Mouse (Mus musculus) cerebellum, postnatal 14 days (tissue): ENCODE measurements around the gene Dcbld1.
"Not testable (repeated sequence)": the region's sequence is repeated elsewhere in the genome, so short reads cannot be mapped to it uniquely, and the experiment has no call there.

Experiments used
- DNase-seq, 2 experiments: peaks; one replicate each; pipeline ENCODE4 v3.0.0; 2021; ENCODE audit warnings: mixed read lengths in 2 of 2

Gene Dcbld1

DNA sequence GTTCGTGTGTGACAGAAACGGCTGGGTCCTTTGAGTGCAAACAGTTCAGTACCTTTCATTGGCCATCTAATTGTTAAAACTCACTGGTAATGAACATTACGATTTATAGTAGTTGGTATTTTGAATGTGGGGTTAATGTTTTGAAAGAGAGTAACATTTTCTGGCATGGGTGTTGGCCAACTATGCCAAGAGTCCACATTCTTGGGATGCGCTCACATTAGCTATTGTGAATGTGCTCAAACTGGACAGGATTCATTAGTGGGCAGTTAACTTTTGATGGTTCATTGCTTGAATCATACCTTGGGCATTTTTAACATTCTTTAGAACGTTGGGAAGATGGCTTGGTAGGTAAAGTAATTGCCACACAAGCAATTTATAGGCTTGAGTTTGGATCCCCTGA lies 30.7 kb downstream of the Dcbld1 start:
- DNase-seq = no peak

DNA sequence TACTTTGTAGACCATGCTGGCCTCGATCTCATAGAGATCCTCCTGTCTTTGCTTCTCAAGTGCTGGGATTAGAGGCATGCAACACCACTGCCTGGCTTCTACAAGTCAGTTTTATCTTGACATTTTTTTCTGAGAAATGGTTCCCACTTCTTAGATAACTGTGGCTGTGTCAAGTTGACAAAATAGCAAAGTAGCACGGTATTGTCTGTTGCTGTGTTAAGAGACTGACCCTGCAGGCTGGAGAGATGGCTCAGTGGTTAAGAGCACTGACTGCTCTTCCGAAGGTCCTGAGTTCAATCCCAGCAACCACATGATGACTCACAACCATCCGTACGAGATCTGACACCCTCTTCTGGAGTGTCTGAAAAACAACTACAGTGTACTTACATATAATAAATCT lies 35.5 kb downstream of the Dcbld1 start:
- DNase-seq = no peak

DNA sequence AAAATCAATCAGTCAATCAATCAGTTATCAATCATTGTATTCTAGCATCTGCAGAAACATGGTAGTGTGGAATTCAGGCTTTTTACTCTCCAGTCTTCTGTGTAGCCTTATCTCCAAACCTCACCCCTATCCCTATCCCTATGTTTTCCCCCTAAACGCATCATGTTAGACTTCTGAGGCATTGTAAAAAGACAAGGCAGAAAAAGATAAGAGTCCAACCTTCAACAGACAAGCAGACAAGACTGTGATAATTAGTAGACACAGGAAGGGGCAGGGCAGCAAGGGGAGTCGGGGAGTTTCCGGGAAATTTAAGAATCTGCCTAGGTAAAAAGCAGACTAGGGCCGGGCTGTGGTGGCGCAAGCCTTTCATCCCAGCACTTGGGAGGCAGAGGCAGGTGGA lies 38.0 kb downstream of the Dcbld1 start:
- no peak for DNase-seq

DNA sequence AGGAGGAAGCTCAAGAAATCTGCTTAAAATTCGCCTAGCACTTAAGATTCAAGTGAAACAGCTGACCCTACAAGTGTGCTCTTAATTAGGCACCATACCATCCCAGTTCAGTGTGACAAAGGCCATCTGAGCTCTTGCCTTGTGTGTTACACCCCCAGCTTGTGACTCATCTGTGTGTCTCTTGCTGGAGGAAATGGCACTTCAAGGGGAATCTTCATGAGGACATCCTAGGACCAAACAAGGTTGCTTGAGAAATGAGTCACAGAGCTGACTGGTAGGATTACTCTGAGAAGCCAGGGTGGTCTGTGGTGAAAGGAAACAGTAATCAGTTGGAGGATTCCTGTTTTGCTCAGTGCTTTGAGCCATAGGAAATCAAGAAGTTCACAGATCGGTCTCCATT lies 39.6 kb downstream of the Dcbld1 start:
- DNase-seq = no peak

DNA sequence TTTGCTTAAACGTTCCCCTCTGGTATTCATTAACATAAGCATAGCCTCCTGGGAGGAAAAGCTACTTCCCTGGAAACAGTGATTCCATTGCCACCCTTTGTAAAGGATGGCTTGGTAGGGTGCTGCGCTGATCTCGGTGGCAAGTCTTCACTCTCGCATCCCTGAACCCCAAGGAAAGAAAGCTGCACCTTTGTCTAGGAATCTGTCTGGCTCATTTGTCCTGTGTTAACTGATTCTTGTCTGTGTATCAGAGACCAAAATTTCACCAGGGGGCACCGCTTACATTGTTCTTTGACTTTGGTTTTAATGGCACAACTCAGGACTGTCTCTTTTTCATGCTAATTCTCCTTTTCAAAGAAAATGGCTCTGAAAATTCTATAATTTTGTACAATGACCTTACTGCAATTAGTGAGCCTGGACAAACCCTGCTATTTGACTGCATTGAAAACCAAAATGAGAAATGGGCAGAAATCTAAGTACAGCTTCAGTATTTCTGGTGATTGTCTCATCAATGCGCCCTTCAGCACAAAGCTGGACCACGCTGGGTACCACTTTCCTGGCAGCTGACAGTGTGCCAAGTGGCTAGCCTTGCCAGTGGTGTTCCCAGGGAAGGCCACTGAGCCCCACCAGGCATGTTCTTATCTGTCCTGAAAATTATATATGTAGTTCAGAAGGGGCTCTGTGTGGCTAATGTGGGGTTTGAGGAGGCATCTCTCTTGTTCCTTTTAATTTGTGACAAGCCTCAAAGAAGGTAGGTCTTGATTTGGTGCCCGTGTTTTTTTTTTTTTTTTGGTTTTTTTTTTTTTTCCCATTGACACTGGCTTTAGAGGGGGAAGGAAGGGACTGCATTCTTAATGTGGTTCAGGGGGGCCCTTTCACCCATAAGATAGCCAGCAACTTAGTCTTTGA lies 40.8 kb downstream of the Dcbld1 start:
- DNase-seq = peak; percentile 66

DNA sequence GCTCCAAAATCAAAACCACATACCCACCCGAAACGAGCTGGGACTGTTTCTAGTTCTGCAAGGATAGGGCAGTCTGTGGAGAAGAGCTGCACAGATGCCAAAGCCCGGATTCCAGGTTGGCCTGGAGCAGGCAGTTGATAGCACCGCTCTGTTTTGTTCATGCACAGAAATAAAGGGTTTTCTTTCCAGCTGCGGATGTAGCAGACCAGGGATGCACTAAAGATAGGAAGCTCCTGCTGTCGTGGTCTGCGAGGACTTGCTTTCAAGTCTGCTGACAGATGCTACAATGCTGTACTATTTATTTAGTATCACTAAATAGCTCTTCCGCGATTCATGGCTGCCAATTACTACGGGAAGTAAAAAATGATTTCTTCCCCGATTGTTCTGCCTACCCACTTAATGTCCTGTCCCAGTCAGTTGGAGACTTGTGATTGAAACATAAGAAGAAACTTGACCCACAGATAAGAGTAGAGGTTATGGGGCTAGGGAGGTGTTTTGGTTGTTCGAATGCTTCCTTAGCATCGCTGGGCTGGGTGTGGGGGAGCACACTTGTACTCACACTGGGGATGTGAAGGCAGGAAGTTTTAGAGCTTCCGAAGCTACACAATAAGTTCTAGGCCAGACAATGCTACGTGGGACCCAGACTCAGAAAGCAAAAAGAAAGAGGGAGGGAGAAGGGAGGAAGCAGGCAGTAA lies 41.6 kb downstream of the Dcbld1 start:
- DNase-seq = peak; percentile 18 to 29

DNA sequence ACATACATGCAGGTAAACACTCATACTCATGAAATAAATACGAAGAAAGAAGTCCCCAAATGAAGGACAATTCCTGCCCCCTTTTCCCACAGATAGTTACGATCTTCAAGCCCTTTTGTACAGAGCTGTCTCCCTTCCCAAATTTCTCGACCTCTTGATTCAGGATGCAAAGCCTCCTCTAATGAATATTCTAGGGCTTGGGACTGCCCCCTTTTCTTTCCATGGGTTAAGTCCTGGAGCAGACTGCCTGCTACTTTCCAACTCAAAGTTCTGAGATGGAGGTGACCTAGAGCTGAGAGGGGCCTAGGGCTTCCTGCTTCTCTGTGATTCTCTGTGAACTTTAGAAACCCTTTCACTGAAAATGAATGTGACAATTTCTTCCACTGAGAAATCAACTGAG lies 43.2 kb downstream of the Dcbld1 start:
- no peak for DNase-seq

DNA sequence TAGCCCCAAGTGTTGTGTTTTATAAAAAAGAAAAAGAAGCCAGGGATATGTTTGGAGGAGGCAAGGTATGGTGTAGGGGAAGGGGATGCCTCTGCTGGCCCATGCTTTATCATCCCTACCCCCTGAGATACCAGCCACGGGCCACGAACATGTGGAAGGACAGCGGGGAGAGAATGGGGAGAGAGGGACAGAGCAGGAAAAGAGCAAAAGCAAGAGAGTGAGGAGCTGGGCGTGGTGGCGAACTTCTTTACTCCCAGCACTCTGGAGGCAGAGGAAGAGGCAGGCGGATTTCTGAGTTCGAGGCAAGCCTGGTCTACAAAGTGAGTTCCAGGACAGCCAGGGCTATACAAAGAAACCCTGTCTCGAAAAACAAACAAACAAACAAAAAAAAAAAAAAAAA lies 44.1 kb downstream of the Dcbld1 start:
- DNase-seq = not testable (repeated sequence)

DNA sequence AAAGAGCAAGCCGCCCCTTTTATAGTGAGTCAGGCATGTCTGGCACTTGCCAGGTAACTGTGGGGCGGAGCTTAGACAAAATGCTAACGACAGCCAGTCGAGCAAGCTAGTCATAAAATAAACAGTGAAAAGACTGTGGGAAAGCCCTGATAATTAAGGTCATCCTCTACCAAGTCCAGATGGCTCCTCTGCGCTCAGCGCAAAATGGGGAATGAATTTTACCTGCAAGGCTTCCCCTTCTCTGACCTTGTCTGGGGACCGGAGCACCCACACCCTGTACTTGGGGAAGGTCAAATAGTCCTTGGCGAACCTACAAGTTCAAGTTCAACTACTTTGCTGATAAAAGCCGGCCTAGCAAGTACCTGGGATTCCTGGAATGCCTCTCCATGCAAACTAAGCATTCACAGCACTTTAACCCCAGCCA lies 44.6 kb downstream of the Dcbld1 start:
- DNase-seq = no peak

DNA sequence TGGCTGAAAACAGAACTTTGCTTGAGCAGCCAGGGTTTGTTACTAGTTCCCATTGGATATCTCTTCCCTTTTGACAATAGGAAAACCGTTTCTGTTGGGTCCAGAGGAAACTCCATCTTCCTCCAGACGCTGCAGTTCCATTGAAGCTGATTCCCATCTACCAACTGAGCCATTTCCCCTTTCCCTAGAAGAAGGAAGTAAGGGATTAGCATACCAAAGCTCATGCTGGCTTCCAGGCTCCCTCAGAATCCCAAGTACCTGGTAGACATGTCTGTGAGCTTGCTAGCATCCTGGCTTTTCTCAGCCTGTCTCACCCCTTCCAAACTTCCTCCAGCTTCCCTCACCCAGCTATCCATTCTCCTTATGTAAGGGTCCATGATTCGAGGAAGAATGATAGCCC lies 45.4 kb downstream of the Dcbld1 start:
- no peak for DNase-seq

DNA sequence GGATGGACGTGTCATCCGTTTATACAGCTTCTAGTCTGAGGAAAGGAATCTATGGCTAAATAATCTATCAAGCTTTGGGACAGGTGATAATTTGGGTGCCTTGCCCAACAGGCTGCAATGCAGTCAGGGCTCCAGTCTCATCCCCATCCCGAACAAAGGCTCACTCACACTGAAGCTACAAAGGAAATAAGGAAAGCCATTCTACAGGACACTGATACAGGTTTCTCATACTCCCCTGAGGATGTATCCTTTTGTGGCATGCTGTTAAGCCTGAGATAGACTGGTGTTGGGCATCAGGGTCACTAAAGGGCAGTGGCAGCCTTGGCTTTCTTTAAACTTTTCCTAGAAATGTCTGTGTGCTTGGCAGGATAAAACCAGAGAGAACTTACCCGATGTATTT lies 46.5 kb downstream of the Dcbld1 start:
- DNase-seq = no peak

DNA sequence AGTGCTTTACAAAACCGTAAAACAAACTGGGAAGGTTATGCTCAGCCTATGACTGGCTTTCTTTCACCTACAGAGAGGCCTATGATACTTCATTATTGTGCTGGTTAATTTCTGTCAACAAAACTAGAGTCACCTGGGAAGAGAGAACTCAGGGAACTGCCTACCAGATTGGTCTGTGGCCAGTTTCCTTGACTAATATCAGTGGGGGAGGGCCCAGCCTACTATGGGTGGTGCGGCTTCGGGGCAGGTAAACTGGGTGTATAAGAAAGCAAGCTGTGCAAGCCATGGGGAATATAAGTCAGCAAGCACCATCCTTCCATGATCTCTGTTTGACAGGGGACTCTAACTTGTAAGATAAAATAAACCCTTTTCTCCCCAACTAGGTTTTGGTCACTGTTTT lies 47.2 kb downstream of the Dcbld1 start:
- no peak for DNase-seq

DNA sequence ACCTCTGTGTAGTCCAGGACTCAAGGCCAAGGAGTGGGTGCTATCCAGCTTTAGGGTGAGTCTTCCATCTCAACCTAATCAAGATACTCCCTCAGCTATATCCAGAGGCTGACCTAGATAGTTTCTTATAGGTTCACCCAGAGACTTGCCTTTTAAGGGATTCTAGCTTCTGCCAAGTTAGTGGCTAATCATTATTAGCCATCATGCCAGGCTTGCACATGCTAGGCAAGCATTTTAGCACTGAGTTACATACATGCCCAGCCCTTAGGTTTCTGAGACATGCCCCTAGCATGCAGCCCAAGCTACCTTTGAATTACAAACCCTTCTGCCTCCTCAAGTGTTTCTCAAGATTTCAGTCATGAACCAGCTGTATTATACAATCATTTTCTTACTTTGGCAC lies 47.9 kb downstream of the Dcbld1 start:
- DNase-seq = no peak

DNA sequence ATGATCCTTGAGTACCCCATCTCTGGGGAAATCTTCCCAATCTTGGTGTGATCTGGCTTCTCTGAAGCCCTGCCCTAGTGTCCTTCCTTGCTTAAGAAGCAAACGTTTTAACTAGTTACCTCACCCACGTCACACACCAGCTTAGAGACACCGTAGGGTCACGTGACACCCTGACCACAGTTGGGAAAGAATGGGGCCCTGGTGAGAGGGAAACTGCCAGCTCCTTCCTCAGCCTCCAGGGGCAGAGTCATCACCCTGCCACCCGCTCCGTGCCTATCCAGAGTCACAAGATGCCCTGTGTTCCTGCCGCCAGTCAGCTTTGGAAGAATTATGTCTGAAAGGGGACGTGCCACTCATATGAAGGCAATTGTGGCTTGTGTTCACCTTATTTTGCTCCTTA lies 51.2 kb downstream of the Dcbld1 start:
- no peak for DNase-seq

DNA sequence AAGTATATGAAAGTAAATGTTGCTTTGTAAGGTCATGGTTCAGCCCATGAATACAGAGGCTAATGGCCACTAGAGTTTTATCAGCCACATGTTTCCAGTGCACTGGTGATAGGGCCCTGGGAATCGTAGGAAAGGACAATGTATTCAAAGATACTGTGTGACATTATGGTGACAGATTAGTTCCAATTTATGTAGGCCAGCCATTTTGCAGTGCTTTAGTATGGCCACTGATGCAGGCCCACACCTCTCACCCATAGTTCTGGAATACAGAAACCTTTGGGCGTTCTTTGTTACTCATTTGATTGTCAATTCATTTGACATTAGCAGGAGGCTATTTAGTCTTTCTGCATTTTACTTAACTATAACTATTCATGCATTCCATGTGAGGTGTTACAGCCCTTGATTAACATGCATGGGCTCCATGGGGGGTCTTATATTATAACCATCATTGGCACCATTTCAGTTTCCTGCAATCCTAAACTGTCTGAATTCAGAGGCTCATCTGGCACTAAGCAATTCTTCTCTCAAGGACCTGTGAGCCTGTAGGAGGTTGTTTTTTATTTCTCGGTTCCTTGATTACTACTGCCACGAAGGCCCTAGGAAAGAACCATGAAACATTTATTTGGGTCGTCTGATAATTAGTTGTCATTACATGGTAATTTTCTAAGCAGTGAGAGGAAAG lies 54.6 kb downstream of the Dcbld1 start:
- DNase-seq = no peak

DNA sequence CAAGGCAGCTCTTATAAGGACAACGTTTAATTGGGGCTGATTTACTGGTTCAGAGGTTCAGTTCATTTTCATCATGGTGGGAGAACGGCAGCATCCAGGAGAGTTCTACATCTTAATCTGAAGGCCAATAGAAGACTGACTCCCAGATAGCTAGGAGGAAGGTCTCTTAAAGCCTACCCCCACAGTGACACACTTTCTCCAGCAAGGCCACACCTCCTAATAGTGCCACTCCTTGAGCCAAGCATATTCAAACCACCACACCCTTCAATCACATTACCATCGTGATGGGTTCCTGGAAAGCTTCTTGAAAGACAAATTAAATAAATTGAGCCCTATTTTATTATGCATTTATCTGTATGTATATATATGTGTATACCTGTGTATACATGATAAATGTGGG lies 55.8 kb downstream of the Dcbld1 start:
- no peak for DNase-seq

DNA sequence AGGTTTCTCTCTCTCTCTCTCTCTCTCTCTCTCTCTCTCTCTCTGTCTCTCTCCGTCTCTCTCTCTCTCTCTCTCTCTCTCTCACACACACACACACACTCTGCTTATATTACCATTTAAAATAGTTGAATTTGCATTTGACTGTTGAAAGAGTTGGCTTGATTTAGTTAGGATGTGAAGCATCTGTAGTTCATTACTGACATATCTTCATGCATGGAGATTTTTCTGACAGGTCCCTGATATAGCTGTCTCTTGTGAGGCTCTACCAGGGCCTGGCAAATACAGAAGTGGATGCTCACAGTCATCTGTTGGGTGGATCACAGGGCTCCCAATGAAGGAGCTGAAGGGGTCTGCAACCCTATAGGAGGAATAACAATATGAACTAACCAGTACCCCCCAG lies 59.0 kb downstream of the Dcbld1 start:
- not testable (repeated sequence) for DNase-seq

DNA sequence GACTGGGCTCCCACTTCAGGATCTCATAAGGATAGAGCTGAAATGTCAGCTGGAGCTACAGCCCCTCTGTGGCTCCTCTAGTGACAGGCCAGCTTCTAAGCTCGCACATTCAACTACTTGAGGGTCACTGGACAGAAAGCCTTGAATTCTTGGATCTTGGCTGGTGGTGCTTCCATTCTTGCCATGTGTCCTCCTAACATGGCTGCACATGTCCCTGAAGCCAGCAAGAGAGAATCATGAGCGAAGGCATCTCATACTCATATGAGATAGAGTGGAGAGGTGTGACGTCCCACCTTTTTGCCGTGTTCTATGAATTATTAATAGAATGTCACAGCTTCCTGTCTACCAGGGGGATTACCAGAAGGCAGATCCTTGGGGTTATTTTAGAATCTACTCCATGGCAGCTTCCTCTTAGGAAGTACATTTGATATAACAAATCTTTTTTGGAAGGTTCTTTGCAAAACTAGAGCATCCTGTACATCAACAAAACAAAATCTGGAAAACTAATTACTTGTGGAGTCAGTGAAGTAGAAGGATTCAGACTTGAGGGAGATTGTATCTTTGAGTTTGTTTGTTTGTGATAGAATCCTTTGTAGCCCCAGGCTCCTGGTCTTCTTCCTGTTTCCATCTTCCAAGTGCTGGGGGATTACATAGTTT lies 60.6 kb downstream of the Dcbld1 start:
- DNase-seq = no peak

DNA sequence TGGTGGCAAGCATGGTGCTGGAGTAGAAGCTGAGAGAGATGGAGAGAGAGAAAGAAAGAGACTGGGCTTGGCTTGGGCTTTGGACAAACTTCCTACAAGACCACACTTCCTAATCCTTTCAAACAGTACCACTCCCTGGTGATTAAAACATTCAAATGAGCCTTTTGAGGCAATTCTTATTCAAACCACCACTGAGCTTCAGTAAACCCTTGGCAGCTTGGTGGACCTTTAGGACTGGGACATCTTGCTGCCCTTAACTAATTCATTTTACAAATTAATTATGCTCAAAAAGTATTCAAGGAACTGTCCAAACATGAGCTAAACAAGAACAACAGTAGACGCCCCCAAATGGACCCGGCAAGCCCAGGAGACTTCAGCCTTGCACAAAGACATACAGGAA lies 62.5 kb downstream of the Dcbld1 start:
- DNase-seq = no peak

DNA sequence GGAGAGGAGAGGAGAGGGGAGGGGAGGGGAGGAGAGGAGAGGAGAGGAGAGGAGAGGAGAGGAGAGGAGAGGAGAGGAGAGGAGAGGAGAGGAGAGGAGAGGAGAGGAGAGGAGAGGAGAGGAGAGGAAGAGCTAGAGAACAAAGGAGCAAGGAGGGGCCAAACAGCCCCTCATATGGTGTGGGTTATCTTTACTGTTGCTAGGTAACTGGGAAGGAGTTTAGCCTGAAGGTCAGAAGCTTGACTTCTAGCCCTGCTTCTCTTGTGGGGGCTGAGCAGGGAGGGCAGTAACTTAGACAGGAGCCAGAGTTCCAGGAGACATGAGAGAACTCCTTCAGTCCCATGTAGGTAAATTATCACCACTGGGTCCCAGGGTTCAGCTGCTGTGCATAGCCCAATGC lies 65.1 kb downstream of the Dcbld1 start:
- DNase-seq = not testable (repeated sequence)

DNA sequence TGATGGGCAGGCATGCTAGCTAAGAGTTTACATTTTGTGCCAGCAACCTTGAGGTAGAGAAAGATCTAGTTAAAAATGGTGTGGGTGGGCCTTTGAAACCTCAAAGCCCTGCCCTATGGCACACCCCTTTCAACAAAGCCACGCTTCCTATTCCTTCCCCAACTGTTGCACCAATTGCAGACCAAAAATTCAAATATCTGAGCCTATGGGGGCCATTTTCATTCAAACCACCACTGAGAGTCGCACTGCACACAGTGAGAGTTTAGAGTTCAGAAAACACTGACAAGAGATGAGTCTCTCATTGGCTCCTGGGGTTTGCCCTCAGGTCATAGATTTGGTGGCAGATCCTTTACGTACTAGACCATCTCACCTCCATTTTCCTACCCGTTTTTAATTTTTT lies 68.3 kb downstream of the Dcbld1 start:
- no peak for DNase-seq

DNA sequence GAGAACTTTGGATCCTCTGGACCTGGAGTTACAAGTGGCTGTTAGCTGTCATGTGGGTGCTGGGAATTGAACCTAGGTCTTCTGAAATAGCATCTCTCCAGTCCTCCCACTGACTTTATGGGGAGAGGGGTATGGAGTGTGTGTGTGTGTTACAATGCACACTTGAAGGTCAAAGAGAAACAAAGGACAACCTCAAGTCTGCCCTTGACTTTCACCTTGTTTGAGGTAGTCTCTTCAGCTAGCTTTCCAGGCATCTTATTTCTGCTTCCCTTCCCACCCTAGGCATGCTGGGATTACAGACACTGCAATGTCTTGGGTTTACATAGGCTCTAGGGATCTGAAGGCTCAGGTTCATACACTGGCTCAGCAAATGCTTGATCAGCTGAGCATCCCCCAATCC lies 68.9 kb downstream of the Dcbld1 start:
- DNase-seq = no peak

DNA sequence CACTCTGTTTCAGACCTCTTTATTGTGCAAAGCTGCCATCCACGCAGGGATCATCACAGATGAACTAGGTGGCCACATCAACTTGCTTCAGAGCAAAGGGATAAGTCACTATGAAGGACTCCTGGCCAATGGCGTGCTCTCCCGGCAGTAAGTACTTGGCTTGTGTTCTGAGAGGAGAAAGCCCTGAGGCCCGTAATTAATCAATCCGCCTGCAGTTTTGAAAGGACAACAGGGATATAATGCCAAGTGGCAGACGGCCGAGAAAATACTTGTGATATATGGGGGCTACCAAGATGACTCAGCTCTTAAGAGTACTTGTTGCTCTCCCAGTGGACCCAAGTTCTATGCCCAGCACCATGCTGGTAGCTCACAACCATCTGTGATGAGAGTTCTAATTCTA lies 71.2 kb downstream of the Dcbld1 start:
- peak in 1 of 2 experiments; percentile 3 for DNase-seq
